Mouse (Mus musculus): Measurements from ENCODE around the gene Bend7. TPM values are rescaled to one million over a fixed set of nuclear protein-coding genes. Genes with fewer than 3 reads are reported as not detected.

The Bend7 gene
- polyA plus RNA-seq, 1 experiment from 2014 or later, result 9.0 TPM

- 90% methylated on average over 1 of the region's 1 CpGs for WGBS
- Histone ChIP-seq H3K27me3 (ENCODE audit: control insufficient read depth, insufficient read depth, low read length) (no peaks in the 10 kb centered on the region), H3K4me1 (ENCODE audit: control insufficient read depth, insufficient read depth, low read length) (no peaks in the 10 kb centered on the region), H3K9me3 (ENCODE audit: control insufficient read depth, low read length) (no peaks in the 10 kb centered on the region), H3K4me3 (ENCODE audit: low read depth, low read length) (no peak overlapping the region), H3K9ac (replicated peaks; ENCODE audit: low read depth, low read length) (no peak overlapping the region), H3K36me3 (ENCODE audit: control insufficient read depth, insufficient read depth, low read length) (no peaks in the 10 kb centered on the region), H3K4me2 (ENCODE audit: low read depth, low read length) (no peak overlapping the region), H3K27ac (ENCODE audit: low read depth, low read length) (no peak overlapping the region)
- no peak for ATAC-seq (ENCODE audit: low read depth)
Observed at GRCm38 (mm10) chr2:4733971-4734370, 16.3 kb downstream of the Bend7 start.

GRCm38 (mm10) chr2:4736095-4736797 lies 18.6 kb downstream of the Bend7 start:
- Histone ChIP-seq H3K36me3 (ENCODE audit: control insufficient read depth, insufficient read depth, low read length) (no peaks in the 10 kb centered on the region), H3K9ac (replicated peaks; ENCODE audit: low read depth, low read length) (no peak overlapping the region), H3K27me3 (ENCODE audit: control insufficient read depth, insufficient read depth, low read length) (no peaks in the 10 kb centered on the region), H3K4me1 (ENCODE audit: control insufficient read depth, insufficient read depth, low read length) (no peaks in the 10 kb centered on the region), H3K4me2 (ENCODE audit: low read depth, low read length) (no peak overlapping the region), H3K9me3 (ENCODE audit: control insufficient read depth, low read length) (no peaks in the 10 kb centered on the region), H3K27ac (ENCODE audit: low read depth, low read length) (no peak overlapping the region), H3K4me3 (ENCODE audit: low read depth, low read length) (no peak overlapping the region)
- WGBS, result 88% methylated on average over 7 of the region's 7 CpGs
- no peak for ATAC-seq (ENCODE audit: low read depth)

GRCm38 (mm10) chr2:4736798-4737155 lies 19.1 kb downstream of the Bend7 start:
- no peak overlapping the region for H3K4me2 ChIP-seq (ENCODE audit: low read depth, low read length)
- 85% methylated on average over 4 of the region's 4 CpGs for WGBS
- H3K4me1 ChIP-seq (ENCODE audit: control insufficient read depth, insufficient read depth, low read length), result no peaks in the 10 kb centered on the region
- no peak for ATAC-seq (ENCODE audit: low read depth)
- no peaks in the 10 kb centered on the region for H3K9me3 ChIP-seq (ENCODE audit: control insufficient read depth, low read length)
- H3K27me3 ChIP-seq (ENCODE audit: control insufficient read depth, insufficient read depth, low read length), result no peaks in the 10 kb centered on the region
- H3K4me3 ChIP-seq (ENCODE audit: low read depth, low read length), result no peak overlapping the region
- H3K27ac ChIP-seq (ENCODE audit: low read depth, low read length), result no peak overlapping the region
- no peaks in the 10 kb centered on the region for H3K36me3 ChIP-seq (ENCODE audit: control insufficient read depth, insufficient read depth, low read length)
- no peak overlapping the region for H3K9ac ChIP-seq (replicated peaks; ENCODE audit: low read depth, low read length)

- Histone ChIP-seq H3K27me3 (ENCODE audit: control insufficient read depth, insufficient read depth, low read length) (no peaks in the 10 kb centered on the region), H3K4me1 (ENCODE audit: control insufficient read depth, insufficient read depth, low read length) (no peaks in the 10 kb centered on the region), H3K27ac (ENCODE audit: low read depth, low read length) (no peak overlapping the region), H3K4me3 (ENCODE audit: low read depth, low read length) (no peak overlapping the region), H3K9ac (replicated peaks; ENCODE audit: low read depth, low read length) (no peak overlapping the region), H3K4me2 (ENCODE audit: low read depth, low read length) (no peak overlapping the region), H3K9me3 (ENCODE audit: control insufficient read depth, low read length) (no peaks in the 10 kb centered on the region), H3K36me3 (ENCODE audit: control insufficient read depth, insufficient read depth, low read length) (no peaks in the 10 kb centered on the region)
- WGBS, result 86% methylated on average over 6 of the region's 6 CpGs
- ATAC-seq (ENCODE audit: low read depth), result no peak
Observed at GRCm38 (mm10) chr2:4751918-4752317, 34.3 kb downstream of the Bend7 start.

- no peak overlapping the region for H3K27ac ChIP-seq (ENCODE audit: low read depth, low read length)
- WGBS, result 88% methylated on average over 8 of the region's 8 CpGs
- ATAC-seq (ENCODE audit: low read depth), result no peak
- H3K4me1 ChIP-seq (ENCODE audit: control insufficient read depth, insufficient read depth, low read length), result no peaks in the 10 kb centered on the region
- H3K36me3 ChIP-seq (ENCODE audit: control insufficient read depth, insufficient read depth, low read length), result no peaks in the 10 kb centered on the region
- H3K27me3 ChIP-seq (ENCODE audit: control insufficient read depth, insufficient read depth, low read length), result no peaks in the 10 kb centered on the region
- H3K4me2 ChIP-seq (ENCODE audit: low read depth, low read length), result no peak overlapping the region
- H3K9me3 ChIP-seq (ENCODE audit: control insufficient read depth, low read length), result no peaks in the 10 kb centered on the region
- H3K9ac ChIP-seq (replicated peaks; ENCODE audit: low read depth, low read length), result no peak overlapping the region
- no peak overlapping the region for H3K4me3 ChIP-seq (ENCODE audit: low read depth, low read length)
Observed at GRCm38 (mm10) chr2:4755716-4756115, 38.1 kb downstream of the Bend7 start.

- H3K27me3 ChIP-seq (ENCODE audit: control insufficient read depth, insufficient read depth, low read length), result no peaks in the 10 kb centered on the region
- H3K4me1 ChIP-seq (ENCODE audit: control insufficient read depth, insufficient read depth, low read length), result no peaks in the 10 kb centered on the region
- H3K36me3 ChIP-seq (ENCODE audit: control insufficient read depth, insufficient read depth, low read length), result no peaks in the 10 kb centered on the region
- no peak for ATAC-seq (ENCODE audit: low read depth)
- WGBS, result 88% methylated on average over 3 of the region's 3 CpGs
- no peak overlapping the region for H3K9ac ChIP-seq (replicated peaks; ENCODE audit: low read depth, low read length)
- H3K4me3 ChIP-seq (ENCODE audit: low read depth, low read length), result no peak overlapping the region
- H3K4me2 ChIP-seq (ENCODE audit: low read depth, low read length), result no peak overlapping the region
- no peak overlapping the region for H3K27ac ChIP-seq (ENCODE audit: low read depth, low read length)
- no peaks in the 10 kb centered on the region for H3K9me3 ChIP-seq (ENCODE audit: control insufficient read depth, low read length)
Observed at GRCm38 (mm10) chr2:4757218-4757617, 39.6 kb downstream of the Bend7 start.

GRCm38 (mm10) chr2:4760741-4761140 lies 43.1 kb downstream of the Bend7 start:
- Histone ChIP-seq H3K4me3 (ENCODE audit: low read depth, low read length) (no peak overlapping the region), H3K4me2 (ENCODE audit: low read depth, low read length) (no peak overlapping the region), H3K4me1 (ENCODE audit: control insufficient read depth, insufficient read depth, low read length) (no peaks in the 10 kb centered on the region), H3K27ac (ENCODE audit: low read depth, low read length) (no peak overlapping the region), H3K36me3 (ENCODE audit: control insufficient read depth, insufficient read depth, low read length) (no peaks in the 10 kb centered on the region), H3K9me3 (ENCODE audit: control insufficient read depth, low read length) (no peaks in the 10 kb centered on the region), H3K9ac (replicated peaks; ENCODE audit: low read depth, low read length) (no peak overlapping the region), H3K27me3 (ENCODE audit: control insufficient read depth, insufficient read depth, low read length) (no peaks in the 10 kb centered on the region)
- WGBS, result 68% methylated on average over 5 of the region's 5 CpGs
- no peak for ATAC-seq (ENCODE audit: low read depth)

GRCm38 (mm10) chr2:4761906-4762305 lies 44.3 kb downstream of the Bend7 start:
- 90% methylated on average over 5 of the region's 5 CpGs for WGBS

GRCm38 (mm10) chr2:4764071-4764470 lies 46.4 kb downstream of the Bend7 start:
- Histone ChIP-seq H3K4me2 (ENCODE audit: low read depth, low read length) (no peak overlapping the region), H3K36me3 (ENCODE audit: control insufficient read depth, insufficient read depth, low read length) (no peaks in the 10 kb centered on the region), H3K27me3 (ENCODE audit: control insufficient read depth, insufficient read depth, low read length) (no peaks in the 10 kb centered on the region), H3K4me1 (ENCODE audit: control insufficient read depth, insufficient read depth, low read length) (no peaks in the 10 kb centered on the region), H3K27ac (ENCODE audit: low read depth, low read length) (no peak overlapping the region), H3K9ac (replicated peaks; ENCODE audit: low read depth, low read length) (no peak overlapping the region), H3K4me3 (ENCODE audit: low read depth, low read length) (no peak overlapping the region), H3K9me3 (ENCODE audit: control insufficient read depth, low read length) (no peaks in the 10 kb centered on the region)
- 94% methylated on average over 3 of the region's 3 CpGs for WGBS
- ATAC-seq (ENCODE audit: low read depth), result no peak

More at GRCm38 (mm10) chr2:4761906-4762305, 44.3 kb downstream of the Bend7 start:
- no peak for ATAC-seq (ENCODE audit: low read depth)
- no peak overlapping the region for H3K4me3 ChIP-seq (ENCODE audit: low read depth, low read length)
- H3K4me2 ChIP-seq (ENCODE audit: low read depth, low read length), result no peak overlapping the region
- H3K36me3 ChIP-seq (ENCODE audit: control insufficient read depth, insufficient read depth, low read length), result no peaks in the 10 kb centered on the region
- no peak overlapping the region for H3K27ac ChIP-seq (ENCODE audit: low read depth, low read length)
- no peaks in the 10 kb centered on the region for H3K27me3 ChIP-seq (ENCODE audit: control insufficient read depth, insufficient read depth, low read length)
- no peaks in the 10 kb centered on the region for H3K4me1 ChIP-seq (ENCODE audit: control insufficient read depth, insufficient read depth, low read length)
- H3K9ac ChIP-seq (replicated peaks; ENCODE audit: low read depth, low read length), result no peak overlapping the region
- no peaks in the 10 kb centered on the region for H3K9me3 ChIP-seq (ENCODE audit: control insufficient read depth, low read length)

Data from neural tube, embryonic 14.5 days (tissue).